Mouse (Mus musculus) MEL (cell line): Measurements from ENCODE around the gene C8b. TPM values are rescaled to one million over a fixed set of nuclear protein-coding genes. Genes with fewer than 3 reads are reported as not detected.

Source experiments
- DNase-seq: peaks from one replicate; pipeline ENCODE4 v3.0.0; 2011; ENCODE audit warnings: low read depth, low spot score
- H3K27ac ChIP-seq: 2 replicates; pipeline ENCODE4 v1.5.1; 2012; ENCODE audit warnings: low read depth, mild to moderate bottlenecking, control low read depth, low read length, moderate library complexity; ENCODE audit not compliant: control insufficient read depth
- H3K27me3 ChIP-seq, 2 experiments: fragments of 150-350 bp in 1 of 2; sonication (generic) in 1 of 2; 2 replicates each; pipeline ENCODE4 v1.6.1; 2012; ENCODE audit warnings: low read length in 2 of 2, mild to moderate bottlenecking in 2 of 2, improper control_type of control experiment in 1 of 2, moderate library complexity in 1 of 2; ENCODE audit not compliant: insufficient read depth in 2 of 2, control insufficient read depth in 1 of 2
- H3K36me3 ChIP-seq, 2 experiments: 2 replicates each; pipeline ENCODE4 v1.6.1; 2012 to 2014; ENCODE audit warnings: low read length in 2 of 2, improper control_type of control experiment in 1 of 2, inconsistent platforms in 1 of 2, mild to moderate bottlenecking in 1 of 2; ENCODE audit not compliant: insufficient read depth in 2 of 2, control insufficient read depth in 1 of 2
- H3K4me1 ChIP-seq, 2 experiments: fragments of 150-350 bp in 1 of 2; sonication (generic) in 1 of 2; 2 replicates each; pipeline ENCODE4 v1.6.1; 2012; ENCODE audit warnings: low read length in 2 of 2, improper control_type of control experiment in 1 of 2, mild to moderate bottlenecking in 1 of 2; ENCODE audit not compliant: insufficient read depth in 2 of 2, control insufficient read depth in 1 of 2
- H3K4me3 ChIP-seq, 2 experiments: fragments of 150-350 bp in 1 of 2; sonication (generic) in 1 of 2; 2 replicates each; pipeline ENCODE4 v1.5.1; 2012; ENCODE audit warnings: low read depth in 2 of 2, low read length in 2 of 2, mild to moderate bottlenecking in 2 of 2, moderate library complexity in 2 of 2, control low read depth in 1 of 2, improper control_type of control experiment in 1 of 2; ENCODE audit not compliant: control insufficient read depth in 1 of 2, insufficient read depth in 1 of 2
- H3K79me2 ChIP-seq: 2 replicates; pipeline ENCODE4 v1.6.1; 2012; ENCODE audit warnings: mild to moderate bottlenecking, low read length, moderate library complexity; ENCODE audit not compliant: control insufficient read depth, poor library complexity, insufficient read depth
- H3K9ac ChIP-seq: 2 replicates; pipeline ENCODE4 v1.6.1; 2012; ENCODE audit warnings: low read depth, mild to moderate bottlenecking, control low read depth, low read length, moderate library complexity; ENCODE audit not compliant: control insufficient read depth, poor library complexity, severe bottlenecking
- H3K9me3 ChIP-seq: fragments of 150-350 bp; sonication (generic); replicated peaks from 2 replicates; pipeline ENCODE4 v1.6.1; 2012; ENCODE audit warnings: mild to moderate bottlenecking, low read length, improper control_type of control experiment, moderate library complexity; ENCODE audit not compliant: insufficient read depth
- CHD1 ChIP-seq: IDR thresholded peaks from 2 replicates; pipeline ENCODE4 v1.6.1; 2012; ENCODE audit warnings: low read depth, mild to moderate bottlenecking, inconsistent platforms, low read length, improper control_type of control experiment
- CHD2 ChIP-seq: IDR thresholded peaks from 2 replicates; pipeline ENCODE4 v1.6.1; 2011; ENCODE audit warnings: low read length, improper control_type of control experiment
- E2F4 ChIP-seq: IDR thresholded peaks from 2 replicates; pipeline ENCODE4 v1.6.1; 2011; ENCODE audit warnings: low read depth, low read length, improper control_type of control experiment, borderline replicate concordance
- ELF1 ChIP-seq: IDR thresholded peaks from 2 replicates; pipeline ENCODE4 v1.6.1; 2014; ENCODE audit warnings: low read depth, mild to moderate bottlenecking, inconsistent platforms, low read length, improper control_type of control experiment, moderate library complexity
- EP300 ChIP-seq, 2 experiments: IDR thresholded peaks; 2 replicates each; pipeline ENCODE4 v1.6.1; 2011; ENCODE audit warnings: improper control_type of control experiment in 2 of 2, low read length in 2 of 2, low read depth in 1 of 2, mild to moderate bottlenecking in 1 of 2
- HCFC1 ChIP-seq: IDR thresholded peaks from 2 replicates; pipeline ENCODE4 v1.6.1; 2012; ENCODE audit warnings: low read depth, mild to moderate bottlenecking, inconsistent platforms, low read length, improper control_type of control experiment, moderate library complexity
- JUND ChIP-seq: IDR thresholded peaks from 2 replicates; pipeline ENCODE4 v1.6.1; 2011; ENCODE audit warnings: low read depth, mild to moderate bottlenecking, improper control_type of control experiment, low read length
- MAFK ChIP-seq: IDR thresholded peaks from 2 replicates; pipeline ENCODE4 v1.6.1; 2011; ENCODE audit warnings: low read depth, mild to moderate bottlenecking, low read length, improper control_type of control experiment, borderline replicate concordance
- MYB ChIP-seq: IDR thresholded peaks from 2 replicates; pipeline ENCODE4 v1.6.1; 2011; ENCODE audit warnings: mild to moderate bottlenecking, low read depth, low read length, improper control_type of control experiment
- POLR2A ChIP-seq, 2 experiments: IDR thresholded peaks; 2 replicates each; pipeline ENCODE4 v1.6.1; 2011 to 2012; ENCODE audit warnings: low read length in 2 of 2, mild to moderate bottlenecking in 2 of 2, control low read depth in 1 of 2, improper control_type of control experiment in 1 of 2, low read depth in 1 of 2, moderate library complexity in 1 of 2; ENCODE audit not compliant: control insufficient read depth in 1 of 2, insufficient read depth in 1 of 2, poor library complexity in 1 of 2
- SIN3A ChIP-seq: IDR thresholded peaks from 2 replicates; pipeline ENCODE4 v1.6.1; 2012; ENCODE audit warnings: low read length, improper control_type of control experiment, inconsistent platforms
- SMC3 ChIP-seq: IDR thresholded peaks from 2 replicates; pipeline ENCODE4 v1.6.1; 2011; ENCODE audit warnings: low read depth, low read length, improper control_type of control experiment
- TAL1 ChIP-seq: IDR thresholded peaks from 2 replicates; pipeline ENCODE4 v1.6.1; 2012; ENCODE audit warnings: mild to moderate bottlenecking, inconsistent platforms, low read length, moderate library complexity, mixed read lengths
- USF1 ChIP-seq: IDR thresholded peaks from 2 replicates; pipeline ENCODE4 v1.6.1; 2014; ENCODE audit warnings: low read depth, mild to moderate bottlenecking, inconsistent platforms, low read length, improper control_type of control experiment, moderate library complexity
- USF2 ChIP-seq, 2 experiments: IDR thresholded peaks; 2 replicates each; pipeline ENCODE4 v1.6.1; 2011 to 2012; ENCODE audit warnings: improper control_type of control experiment in 2 of 2, low read length in 2 of 2, borderline replicate concordance in 1 of 2, inconsistent platforms in 1 of 2, low read depth in 1 of 2, mild to moderate bottlenecking in 1 of 2; ENCODE audit not compliant: insufficient read depth in 1 of 2
- ZC3H11A ChIP-seq: IDR thresholded peaks from 2 replicates; pipeline ENCODE4 v1.6.1; 2012; ENCODE audit warnings: low read depth, mild to moderate bottlenecking, inconsistent platforms, low read length, improper control_type of control experiment
- ZMIZ1 ChIP-seq: IDR thresholded peaks from 2 replicates; pipeline ENCODE4 v1.6.1; 2012; ENCODE audit warnings: low read depth, mild to moderate bottlenecking, inconsistent platforms, low read length, improper control_type of control experiment, moderate library complexity
- ZNF384 ChIP-seq: IDR thresholded peaks from 2 replicates; pipeline ENCODE4 v1.6.1; 2012; ENCODE audit warnings: low read depth, mild to moderate bottlenecking, inconsistent platforms, low read length, improper control_type of control experiment
- polyA plus RNA-seq, 2 experiments: library from polyadenylated mRNA; stranded (reverse) in 1 of 2; unstranded in 1 of 2; fragments of >175 nt in 1 of 2; fragments of >200 nt in 1 of 2; gene quantifications; 2 replicates each; pipeline versions ENCODE4 v1.2.1 to v1.2.4; 2012; ENCODE audit warnings: low replicate concordance in 2 of 2, low read depth in 1 of 2; ENCODE audit not compliant: insufficient read length in 2 of 2, insufficient read depth in 1 of 2, missing spikeins in 1 of 2
- total RNA-seq: library from RNA; depleted of rRNA; stranded (reverse); fragments of 300-350 nt; gene quantifications from 2 replicates; pipeline ENCODE4 v1.2.3, GENCODE M21; 2012

Gene C8b
- total and polyA plus RNA-seq, 3 experiments, result not detected

DNA sequence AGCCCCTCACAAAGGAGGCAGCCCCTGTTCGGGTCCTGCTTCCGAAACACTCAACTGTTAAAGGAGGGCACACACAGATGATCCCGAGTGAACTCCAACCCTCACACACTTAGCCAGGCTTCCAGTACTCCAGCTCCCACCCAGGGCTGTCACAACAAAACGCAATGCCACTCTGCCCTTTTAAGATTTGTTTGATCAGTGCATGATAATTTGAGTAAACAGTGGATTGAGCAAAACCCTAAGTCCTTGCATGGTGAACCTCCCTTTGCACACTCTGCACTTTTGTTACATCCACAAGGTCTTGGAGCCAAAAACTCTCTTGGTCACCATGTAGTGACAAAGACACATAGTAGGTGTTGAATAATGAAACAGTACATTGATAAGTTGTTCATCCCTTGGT, 38.0 kb downstream of the C8b start:
- no peak for TF ChIP-seq POLR2A (IDR thresholded peaks at IDR 0.05; ENCODE audit: control insufficient read depth in 1 of 2, insufficient read depth in 1 of 2, low read depth in 1 of 2, low read length in 2 of 2, poor library complexity in 1 of 2)
- TF ChIP-seq E2F4, result no peak
- TF ChIP-seq MYB, result no peak
- TF ChIP-seq USF1, result no peak
- TF ChIP-seq TAL1, result no peak
- no peak for TF ChIP-seq CHD2
- TF ChIP-seq CHD1, result no peak
- no peak overlapping the region for H3K4me3 ChIP-seq
- no peak overlapping the region for H3K9ac ChIP-seq
- no peak overlapping the region for H3K27ac ChIP-seq
- no peaks in the 10 kb centered on the region for H3K4me1 ChIP-seq
- H3K36me3 ChIP-seq, result no peaks in the 10 kb centered on the region
- no peaks in the 10 kb centered on the region for H3K27me3 ChIP-seq
- H3K79me2 ChIP-seq, result no peaks in the 10 kb centered on the region
- no peaks in the 10 kb centered on the region for H3K9me3 ChIP-seq
- DNase-seq, result no peak

DNA sequence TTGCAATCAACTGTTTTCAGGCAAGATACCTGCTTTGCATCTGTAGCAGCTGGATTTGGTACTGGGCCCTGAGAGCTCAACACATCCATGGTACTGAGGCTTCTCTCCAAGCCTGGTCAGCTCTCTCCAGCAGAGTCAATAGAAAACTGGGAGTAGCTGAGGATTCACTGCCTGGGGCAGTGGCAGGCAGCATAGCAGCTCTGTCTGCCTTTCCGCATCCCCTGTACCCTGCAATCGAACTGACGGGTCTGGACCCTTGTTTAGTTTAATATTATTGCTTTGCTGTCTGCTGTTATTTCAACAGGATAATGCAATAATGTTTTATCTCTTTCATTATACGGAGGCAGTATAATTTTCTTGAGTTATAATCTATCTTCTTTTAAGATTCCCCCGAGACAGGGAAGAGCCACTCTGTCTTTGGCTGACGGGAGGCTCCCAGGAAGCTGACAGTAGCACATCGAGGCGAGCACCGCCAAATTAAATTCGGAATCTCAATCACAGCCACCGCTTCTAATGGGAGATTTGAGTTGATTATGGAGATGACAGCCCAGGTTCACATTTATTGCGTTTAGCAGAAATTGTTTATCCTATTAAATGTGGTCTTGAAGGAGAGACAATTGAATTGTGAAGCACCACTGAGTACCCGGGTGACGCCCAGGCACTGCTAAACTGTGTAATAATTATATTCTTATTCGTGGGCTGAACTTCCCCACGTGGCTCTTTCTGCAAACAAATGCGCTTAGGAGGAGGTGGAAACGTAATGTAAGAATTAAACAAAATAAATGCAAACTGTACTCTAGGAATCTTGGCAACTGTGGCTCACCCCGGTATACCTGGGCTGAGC, 39.5 kb downstream of the C8b start:
- Histone ChIP-seq H3K4me3 (no peak overlapping the region), H3K27me3 (no peaks in the 10 kb centered on the region), H3K27ac (no peak overlapping the region), H3K9ac (no peak overlapping the region), H3K36me3 (no peaks in the 10 kb centered on the region), H3K9me3 (no peaks in the 10 kb centered on the region), H3K79me2 (no peaks in the 10 kb centered on the region), H3K4me1 (no peaks in the 10 kb centered on the region)
- TF ChIP-seq EP300 (IDR thresholded peaks at IDR 0.05; ENCODE audit: low read depth in 1 of 2, low read length in 2 of 2) (no peak), ZNF384 (no peak), MAFK (no peak), ZC3H11A (no peak), TAL1 (no peak), ZMIZ1 (no peak), JUND (no peak), SMC3 (no peak), ELF1 (no peak), HCFC1 (no peak), SIN3A (no peak), POLR2A (IDR thresholded peaks at IDR 0.05; ENCODE audit: control insufficient read depth in 1 of 2, insufficient read depth in 1 of 2, low read depth in 1 of 2, low read length in 2 of 2, poor library complexity in 1 of 2) (no peak), USF2 (IDR thresholded peaks at IDR 0.05; ENCODE audit: borderline replicate concordance in 1 of 2, insufficient read depth in 1 of 2, low read depth in 1 of 2, low read length in 2 of 2) (no peak)
- no peak for DNase-seq
